ENCODE assay signal across 10 mouse cellular contexts in genomic region chr10:24810639-24811038, GRCm38 (mm10). TPM values are rescaled to one million over a fixed set of nuclear protein-coding genes. Genes with fewer than 3 reads are reported as not detected.
A peak's percentile ranks its signal among the peaks of the same experiment; 100 is the strongest.
DNase-seq lines count a peak whose midpoint lies in the region; ATAC-seq and TF ChIP-seq lines count a peak whose summit lies in the region.
"Had no signal": no experiment of that assay in that cellular context is flagged by ENCODE, and none has a peak within 500 bp of the region (broad histone marks: within the 10 kb centered on the region; RNA-seq: fewer than 3 reads in every experiment).

No protein-coding gene starts in this region.

- DNase-seq in CD4-positive, CD25-positive, alpha-beta regulatory T cell, adult 2 months (ENCODE audit: low read depth, low spot score): peak; percentile 33
- DNase-seq in kidney, postnatal 0 days (ENCODE audit: low spot score): peak; percentile 37
- no peak for DNase-seq in urinary bladder, adult 18-20 months (ENCODE audit: low spot score in 2 of 2)
- no peak for DNase-seq in thymus, postnatal 36 days
- DNase-seq in frontal cortex, adult 2 months (ENCODE audit: extremely low spot score in 1 of 2, low spot score in 1 of 2): no peak
- DNase-seq: liver had no signal

- no peaks in the 10 kb centered on the region for H3K9me3 ChIP-seq in heart, embryonic 13.5 days
- H3K9me3 ChIP-seq in kidney, postnatal 0 days (replicated peaks; ENCODE audit: low read length): no peaks in the 10 kb centered on the region
- H3K9me3 ChIP-seq: G1E; megakaryocyte, embryonic 14.5 days had no signal

- no peaks in the 10 kb centered on the region for H3K27me3 ChIP-seq in heart, embryonic 13.5 days (replicated peaks)
- no peaks in the 10 kb centered on the region for H3K27me3 ChIP-seq in kidney, postnatal 0 days (ENCODE audit: insufficient read depth, low read length)
- H3K27me3 ChIP-seq: megakaryocyte, embryonic 14.5 days had no signal

- TF ChIP-seq CTCF in kidney, postnatal 0 days (IDR thresholded peaks at IDR 0.05; ENCODE audit: low read depth): no peak

- H3K4me3 ChIP-seq in heart, embryonic 13.5 days: no peak overlapping the region
- no peak overlapping the region for H3K4me3 ChIP-seq in kidney, postnatal 0 days (replicated peaks; ENCODE audit: low read depth, low read length)
- H3K4me3 ChIP-seq: megakaryocyte, embryonic 14.5 days had no signal

- no peaks in the 10 kb centered on the region for H3K36me3 ChIP-seq in heart, embryonic 13.5 days
- H3K36me3 ChIP-seq in kidney, postnatal 0 days (ENCODE audit: insufficient read depth, low read length): no peaks in the 10 kb centered on the region
- H3K36me3 ChIP-seq: G1E had no signal

- no peak overlapping the region for H3K9ac ChIP-seq in heart, embryonic 13.5 days
- H3K9ac ChIP-seq in kidney, postnatal 0 days (ENCODE audit: low read depth, low read length): no peak overlapping the region

- WGBS in heart, embryonic 13.5 days: 55% methylated on average over 10 of the region's 10 CpGs
- 26% methylated on average over 10 of the region's 10 CpGs for WGBS in kidney, postnatal 0 days

- H3K4me1 ChIP-seq in heart, embryonic 13.5 days: no peaks in the 10 kb centered on the region
- H3K4me1 ChIP-seq in kidney, postnatal 0 days (replicated peaks; ENCODE audit: insufficient read depth, low read length): 0 out of 2 replicates have a peak, but pooled peaks cover 4% of the 10 kb centered on the region
- H3K4me1 ChIP-seq: megakaryocyte, embryonic 14.5 days had no signal

- peak overlapping the region; percentile 11; the same call in 1 of the 2 replicates for H3K4me2 ChIP-seq in heart, embryonic 13.5 days
- peak overlapping the region; percentile 29 for H3K4me2 ChIP-seq in kidney, postnatal 0 days (ENCODE audit: low read length)

- peak overlapping the region; percentile 42; the same call in 1 of the 2 replicates for H3K27ac ChIP-seq in heart, embryonic 13.5 days (replicated peaks)
- peak overlapping the region; percentile 47 for H3K27ac ChIP-seq in kidney, postnatal 0 days

- peak; percentile 38 for ATAC-seq in activated CD4-positive, CD25-positive, alpha-beta regulatory T cell, adult 4 months
- ATAC-seq in heart, embryonic 13.5 days (ENCODE audit: extremely low read depth, insufficient number of reproducible peaks, low FRiP score, low TSS enrichment): no peak
- no peak for ATAC-seq in kidney, postnatal 0 days (replicated peaks; ENCODE audit: low FRiP score, low read depth)

RNA-seq across cellular contexts. Expression of gene Enpp3, which starts 32.0 kb away (rescaled TPM):
- polyA plus RNA-seq in activated CD4-positive, CD25-positive, alpha-beta regulatory T cell, adult 4 months (2017; shearing (Covaris generic)): under 1 TPM in 1 of 2 experiments, not detected in 1; 0.08 TPM
- 1.7 and 2.1 TPM in 2 replicates for polyA plus RNA-seq in heart, embryonic 13.5 days (2015; fragmentation: Nextera tagmentation; extraction: Ambion mirVana)
- 4.0 and 4.8 TPM in 2 replicates for polyA plus RNA-seq in kidney, postnatal 0 days (2015; fragmentation: Nextera tagmentation; extraction: Ambion mirVana)
- polyA plus RNA-seq in frontal cortex, adult 2 months (2012; rRNA removed): 0.57 and 0.94 TPM in 2 replicates
- polyA plus RNA-seq: G1E had no signal

RNA-seq across cellular contexts. Expression of gene Med23, which starts 59.1 kb away (rescaled TPM):
- 10 to 100 TPM; 18.4 to 22.6 TPM for polyA plus RNA-seq in activated CD4-positive, CD25-positive, alpha-beta regulatory T cell, adult 4 months (2017; shearing (Covaris generic))
- 11.7 and 13.0 TPM in 2 replicates for polyA plus RNA-seq in heart, embryonic 13.5 days (2015; fragmentation: Nextera tagmentation; extraction: Ambion mirVana)
- polyA plus RNA-seq in kidney, postnatal 0 days (2015; fragmentation: Nextera tagmentation; extraction: Ambion mirVana): 12.1 and 13.3 TPM in 2 replicates
- polyA plus RNA-seq in frontal cortex, adult 2 months (2012; rRNA removed): 33.5 and 38.7 TPM in 2 replicates

Comparison
In these comparisons a context has a peak if more than half of its experiments do, and no peak if none do; other contexts are left out.
1. DNase-seq: peak in CD4-positive, CD25-positive, alpha-beta regulatory T cell, adult 2 months (single experiment) and kidney, postnatal 0 days (single experiment); none in urinary bladder, adult 18-20 months (0 of 2), thymus, postnatal 36 days (0 of 2) and frontal cortex, adult 2 months (0 of 2).